Mouse (Mus musculus): ENCODE results near the gene Sst. TPM values are rescaled to one million over a fixed set of nuclear protein-coding genes. Genes with fewer than 3 reads are reported as not detected.

Sst gene
- total and polyA plus RNA-seq, 2 experiments from 2014 or later: 464 to 510 TPM

DNA sequence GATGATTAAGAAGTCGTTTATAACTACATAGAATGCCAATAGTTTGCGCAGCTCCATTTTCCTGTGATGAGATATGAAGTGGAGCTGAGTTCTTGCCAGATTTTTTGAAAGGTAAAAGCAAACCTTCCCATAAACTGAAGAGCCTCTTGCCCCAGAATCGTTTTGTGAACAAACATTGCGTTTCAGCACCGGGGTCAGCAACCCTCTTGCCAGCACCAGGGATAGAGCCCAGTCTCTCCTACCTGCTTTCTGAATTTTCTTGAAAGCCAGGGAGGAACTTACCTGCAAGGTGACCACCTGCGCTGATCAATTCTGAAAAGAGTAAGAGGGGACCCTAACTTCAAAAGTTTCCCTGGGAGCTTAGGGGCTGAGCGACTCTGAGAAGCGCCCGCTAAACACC, 607 bp downstream of the Sst start:
- Histone ChIP-seq H3K36me3 (ENCODE audit: insufficient read depth, low read length) (no peaks in the 10 kb centered on the region), H3K4me3 (ENCODE audit: low read depth, low read length) (peak overlapping the region; percentile 41), H3K4me1 (ENCODE audit: insufficient read depth, low read length) (no peaks in the 10 kb centered on the region), H3K27ac (ENCODE audit: low read depth, low read length) (peak overlapping the region; percentile 57; the same call in 1 of the 2 replicates), H3K9me3 (ENCODE audit: low read length) (no peaks in the 10 kb centered on the region), H3K9ac (replicated peaks; ENCODE audit: low read length, poor library complexity, severe bottlenecking) (peak overlapping the region; percentile 24; the same call in 1 of the 2 replicates), H3K4me2 (ENCODE audit: low read depth, low read length, poor library complexity, severe bottlenecking) (peak overlapping the region; percentile 66), H3K27me3 (ENCODE audit: insufficient read depth, low read length) (peaks cover 15% of the 10 kb centered on the region)
- 10% methylated on average over 9 of the region's 9 CpGs for WGBS
- no peak for TF ChIP-seq CTCF (IDR thresholded peaks at IDR 0.05)
- DNase-seq (ENCODE audit: low spot score) (no peak), ATAC-seq (ENCODE audit: low FRiP score) (no peak)

DNA sequence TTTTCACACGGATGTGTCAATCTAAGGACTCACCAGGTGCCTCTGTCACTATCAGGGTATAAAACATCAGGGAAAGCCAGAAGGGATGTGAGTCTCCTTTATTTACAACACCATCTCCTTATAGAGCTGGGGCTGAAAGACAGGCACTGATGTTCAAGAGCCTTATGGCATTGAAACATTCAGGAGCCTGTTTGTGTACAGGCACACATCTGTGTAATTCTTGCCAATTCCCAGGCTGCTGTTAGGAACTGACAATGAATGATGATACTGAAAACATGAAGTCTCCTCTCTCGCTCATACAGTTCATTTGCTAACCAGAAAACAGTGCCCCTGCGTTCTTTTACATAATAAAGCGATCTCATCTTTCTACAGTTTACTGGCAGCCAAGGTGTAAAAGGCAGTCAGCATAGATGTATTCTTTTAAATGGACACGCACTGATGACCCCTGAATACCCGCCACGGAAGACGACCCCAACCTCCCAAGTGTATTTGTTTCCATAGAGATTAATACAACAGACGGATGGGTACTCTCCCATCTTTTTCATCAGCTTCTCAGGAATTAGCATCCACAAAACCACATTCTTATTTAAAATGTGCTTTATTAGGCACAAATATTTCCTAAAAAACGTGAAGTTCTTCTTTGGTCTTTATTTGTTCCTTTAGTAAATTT, 2.7 kb downstream of the Sst start:
- H3K36me3 ChIP-seq (ENCODE audit: insufficient read depth, low read length): no peaks in the 10 kb centered on the region
- DNase-seq (ENCODE audit: low spot score) (no peak), ATAC-seq (ENCODE audit: low FRiP score) (no peak)
- H3K9ac ChIP-seq (replicated peaks; ENCODE audit: low read length, poor library complexity, severe bottlenecking): no peak overlapping the region
- 43% methylated on average over 10 of the region's 10 CpGs for WGBS
- no peak overlapping the region for H3K4me3 ChIP-seq (ENCODE audit: low read depth, low read length)
- no peaks in the 10 kb centered on the region for H3K9me3 ChIP-seq (ENCODE audit: low read length)
- no peaks in the 10 kb centered on the region for H3K4me1 ChIP-seq (ENCODE audit: insufficient read depth, low read length)
- no peak overlapping the region for H3K4me2 ChIP-seq (ENCODE audit: low read depth, low read length, poor library complexity, severe bottlenecking)
- H3K27me3 ChIP-seq (ENCODE audit: insufficient read depth, low read length): peaks cover 15% of the 10 kb centered on the region
- no peak overlapping the region for H3K27ac ChIP-seq (ENCODE audit: low read depth, low read length)
- no peak for TF ChIP-seq CTCF (IDR thresholded peaks at IDR 0.05)

DNA sequence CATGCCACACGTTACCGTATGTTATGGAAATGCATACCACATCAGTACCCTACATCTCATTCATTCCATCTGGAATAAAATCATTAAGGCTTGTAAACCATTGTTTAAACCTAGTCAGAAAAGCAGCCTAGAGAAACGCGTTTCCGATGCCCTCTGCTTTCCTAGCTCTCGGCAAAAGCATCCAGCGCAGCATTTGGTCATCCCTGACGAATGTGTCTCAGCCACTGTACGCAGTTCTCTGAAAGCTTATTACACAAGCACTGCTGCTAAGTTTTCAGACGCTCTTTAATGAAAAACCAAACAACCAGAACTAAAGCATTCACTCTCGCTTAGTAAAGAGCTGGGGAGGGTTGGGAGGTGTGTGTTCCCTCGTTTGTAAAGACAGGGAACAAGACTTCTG, 5.7 kb downstream of the Sst start:
- WGBS: 60% methylated on average over 12 of the region's 12 CpGs
- H3K36me3 ChIP-seq (ENCODE audit: insufficient read depth, low read length): no peaks in the 10 kb centered on the region
- 0 out of 2 replicates have a peak, but pooled peaks cover 4% of the 10 kb centered on the region for H3K27me3 ChIP-seq (ENCODE audit: insufficient read depth, low read length)
- H3K9ac ChIP-seq (replicated peaks; ENCODE audit: low read length, poor library complexity, severe bottlenecking): no peak overlapping the region
- H3K9me3 ChIP-seq (ENCODE audit: low read length): no peaks in the 10 kb centered on the region
- no peak overlapping the region for H3K4me2 ChIP-seq (ENCODE audit: low read depth, low read length, poor library complexity, severe bottlenecking)
- no peak for DNase-seq (ENCODE audit: low spot score)
- no peak for TF ChIP-seq CTCF (IDR thresholded peaks at IDR 0.05)
- H3K4me1 ChIP-seq (ENCODE audit: insufficient read depth, low read length): no peaks in the 10 kb centered on the region
- H3K27ac ChIP-seq (ENCODE audit: low read depth, low read length): no peak overlapping the region
- no peak for ATAC-seq (ENCODE audit: low FRiP score)
- H3K4me3 ChIP-seq (ENCODE audit: low read depth, low read length): no peak overlapping the region

DNA sequence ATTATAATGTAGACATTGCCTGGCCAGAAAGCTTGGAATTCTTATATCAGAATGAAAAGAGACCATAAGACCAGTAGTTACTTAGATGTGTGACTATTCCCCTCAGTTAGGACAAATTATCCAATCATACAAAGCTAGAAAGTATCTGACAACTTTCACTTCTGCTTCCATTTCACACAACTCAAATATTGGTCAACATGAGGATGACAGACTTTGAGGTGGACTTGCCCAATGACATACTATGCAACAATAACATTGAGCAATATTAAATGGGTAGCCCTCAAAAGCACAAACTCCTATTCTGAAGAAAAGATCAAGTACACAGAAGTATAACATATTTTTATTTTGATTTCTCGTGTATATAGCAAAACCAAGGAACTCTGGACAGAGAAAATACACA, 35.5 kb downstream of the Sst start:
- H3K4me2 ChIP-seq (ENCODE audit: low read depth, low read length, poor library complexity, severe bottlenecking): no peak overlapping the region
- H3K9me3 ChIP-seq (ENCODE audit: low read length): no peaks in the 10 kb centered on the region
- H3K4me1 ChIP-seq (ENCODE audit: insufficient read depth, low read length): no peaks in the 10 kb centered on the region
- WGBS: 81% methylated on average over 1 of the region's 1 CpGs
- no peak overlapping the region for H3K4me3 ChIP-seq (ENCODE audit: low read depth, low read length)
- no peak for DNase-seq (ENCODE audit: low spot score)
- no peaks in the 10 kb centered on the region for H3K27me3 ChIP-seq (ENCODE audit: insufficient read depth, low read length)
- no peak for ATAC-seq (ENCODE audit: low FRiP score)
- H3K27ac ChIP-seq (ENCODE audit: low read depth, low read length): no peak overlapping the region
- no peaks in the 10 kb centered on the region for H3K36me3 ChIP-seq (ENCODE audit: insufficient read depth, low read length)
- H3K9ac ChIP-seq (replicated peaks; ENCODE audit: low read length, poor library complexity, severe bottlenecking): no peak overlapping the region
- no peak for TF ChIP-seq CTCF (IDR thresholded peaks at IDR 0.05)

DNA sequence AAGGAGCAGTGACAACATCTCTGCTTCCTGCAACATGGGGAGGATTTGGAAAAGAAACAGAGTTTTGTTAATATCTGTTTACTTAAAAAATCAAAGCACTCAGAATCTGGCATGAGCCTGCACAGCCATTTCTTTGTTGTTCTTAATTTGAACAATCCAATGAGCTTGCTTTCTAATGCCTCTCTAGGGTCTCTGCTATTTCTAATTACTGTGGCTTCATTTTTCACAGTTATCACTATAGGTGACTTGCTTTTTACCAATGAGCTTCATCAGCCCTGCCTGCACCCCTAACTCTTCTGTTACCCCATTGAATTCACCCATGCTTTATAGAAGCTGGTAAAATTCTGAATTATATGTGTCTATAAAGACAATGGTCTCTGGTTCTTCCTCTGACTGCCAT, 41.0 kb downstream of the Sst start:
- 0 out of 2 replicates have a peak, but pooled peaks cover 3% of the 10 kb centered on the region for H3K9me3 ChIP-seq (ENCODE audit: low read length)
- no peak overlapping the region for H3K9ac ChIP-seq (replicated peaks; ENCODE audit: low read length, poor library complexity, severe bottlenecking)
- H3K4me3 ChIP-seq (ENCODE audit: low read depth, low read length): no peak overlapping the region
- no peak for ATAC-seq (ENCODE audit: low FRiP score)
- H3K4me1 ChIP-seq (ENCODE audit: insufficient read depth, low read length): no peaks in the 10 kb centered on the region
- no peaks in the 10 kb centered on the region for H3K36me3 ChIP-seq (ENCODE audit: insufficient read depth, low read length)
- no peak for TF ChIP-seq CTCF (IDR thresholded peaks at IDR 0.05)
- no peak for DNase-seq (ENCODE audit: low spot score)
- no peak overlapping the region for H3K4me2 ChIP-seq (ENCODE audit: low read depth, low read length, poor library complexity, severe bottlenecking)
- H3K27me3 ChIP-seq (ENCODE audit: insufficient read depth, low read length): no peaks in the 10 kb centered on the region
- H3K27ac ChIP-seq (ENCODE audit: low read depth, low read length): no peak overlapping the region

DNA sequence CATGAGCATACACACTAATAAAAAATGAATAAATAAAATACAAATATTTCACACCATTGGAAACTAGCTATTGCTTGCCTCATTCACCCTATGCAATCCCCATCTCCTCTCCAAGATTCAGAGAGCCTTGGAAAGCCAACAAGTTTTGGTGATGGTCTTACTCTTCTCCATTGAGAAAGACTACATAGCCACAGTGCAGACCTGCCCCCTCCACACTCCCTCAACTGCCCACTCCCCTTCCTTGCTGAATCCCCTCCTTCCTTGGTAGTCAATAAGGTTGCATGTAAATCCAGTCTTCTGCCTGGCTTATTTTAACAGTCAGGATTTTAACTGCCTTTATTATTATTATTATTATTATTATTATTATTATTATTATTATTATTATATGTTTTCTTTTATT, 41.6 kb downstream of the Sst start:
- Histone ChIP-seq H3K27me3 (ENCODE audit: insufficient read depth, low read length) (no peaks in the 10 kb centered on the region), H3K4me1 (ENCODE audit: insufficient read depth, low read length) (no peaks in the 10 kb centered on the region), H3K9ac (replicated peaks; ENCODE audit: low read length, poor library complexity, severe bottlenecking) (no peak overlapping the region), H3K27ac (ENCODE audit: low read depth, low read length) (no peak overlapping the region), H3K9me3 (ENCODE audit: low read length) (peaks cover 3% of the 10 kb centered on the region; the same call in 1 of the 2 replicates), H3K4me3 (ENCODE audit: low read depth, low read length) (no peak overlapping the region), H3K36me3 (ENCODE audit: insufficient read depth, low read length) (no peaks in the 10 kb centered on the region), H3K4me2 (ENCODE audit: low read depth, low read length, poor library complexity, severe bottlenecking) (no peak overlapping the region)
- ATAC-seq (ENCODE audit: low FRiP score): no peak
- no peak for DNase-seq (ENCODE audit: low spot score)
- TF ChIP-seq CTCF (IDR thresholded peaks at IDR 0.05): no peak

All from midbrain, postnatal 0 days (tissue).